Mouse (Mus musculus): ENCODE data around the gene Reep3.
"Not testable (repeated sequence)": the region's sequence is repeated elsewhere in the genome, so short reads cannot be mapped to it uniquely, and the experiment has no call there.

Gene Reep3

DNA sequence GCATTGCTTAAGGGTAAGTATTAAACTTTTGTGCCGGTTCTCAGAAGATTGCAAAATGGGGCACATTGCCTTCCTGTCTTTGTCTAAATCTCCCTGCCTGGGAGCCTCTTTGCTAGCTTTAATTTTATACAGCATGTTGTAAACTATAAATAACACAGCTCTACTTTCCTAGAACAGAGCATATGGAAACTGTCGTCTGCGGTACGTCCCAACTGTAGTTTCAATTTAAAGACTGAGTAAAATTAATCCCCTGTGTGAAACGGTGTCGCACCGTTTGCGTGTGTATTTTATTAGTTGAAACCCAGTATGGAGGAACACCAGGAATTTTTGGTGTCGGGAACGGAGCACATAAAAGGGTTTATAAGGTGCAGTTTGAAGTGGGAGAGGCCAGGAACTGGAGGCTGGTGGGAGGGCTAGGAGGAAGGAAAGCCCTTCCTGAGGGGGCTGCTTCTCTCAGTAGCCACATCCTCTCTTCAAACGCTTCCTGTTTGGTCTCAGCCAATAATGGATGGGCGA lies 92.2 kb downstream of the Reep3 start:
- DNase-seq, result peak; percentile 27

DNA sequence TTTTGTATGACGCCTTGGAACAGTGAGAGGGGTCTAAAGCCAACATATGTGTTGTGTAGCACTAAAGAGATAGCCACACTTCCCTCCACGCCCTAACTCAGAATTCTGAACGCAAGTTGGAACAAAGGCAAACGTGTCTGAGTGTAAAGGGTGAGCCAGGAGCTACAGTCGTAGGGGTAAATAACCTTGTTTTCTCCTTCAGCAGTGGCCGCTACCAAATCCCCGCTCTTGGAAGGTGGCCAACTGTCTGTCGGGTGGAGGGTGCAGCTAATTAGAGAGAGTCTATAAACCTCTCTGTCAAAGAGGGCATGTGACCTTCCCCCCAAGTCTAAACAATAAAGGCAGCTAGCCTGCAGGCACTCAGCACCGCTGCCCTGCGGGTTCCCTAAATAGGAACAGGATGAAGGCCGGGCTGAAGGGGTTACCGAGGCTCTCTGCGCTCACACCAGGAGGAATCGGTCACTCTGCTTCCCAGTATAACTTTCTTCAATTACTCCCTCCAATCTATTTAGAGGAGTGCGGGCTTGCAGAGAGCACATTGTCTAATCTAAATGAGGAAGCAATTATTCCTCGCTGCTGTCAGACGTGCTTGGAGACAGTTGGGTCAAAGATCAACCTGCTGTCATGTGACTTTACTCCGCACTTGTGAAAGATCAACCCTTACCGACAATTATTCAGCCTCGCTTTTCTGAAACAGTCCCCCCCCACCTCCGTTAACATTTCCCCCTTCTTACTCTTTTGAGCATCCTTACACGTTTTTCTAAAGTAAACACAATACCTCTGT lies 92.8 kb downstream of the Reep3 start:
- DNase-seq, result peak; percentile 68

DNA sequence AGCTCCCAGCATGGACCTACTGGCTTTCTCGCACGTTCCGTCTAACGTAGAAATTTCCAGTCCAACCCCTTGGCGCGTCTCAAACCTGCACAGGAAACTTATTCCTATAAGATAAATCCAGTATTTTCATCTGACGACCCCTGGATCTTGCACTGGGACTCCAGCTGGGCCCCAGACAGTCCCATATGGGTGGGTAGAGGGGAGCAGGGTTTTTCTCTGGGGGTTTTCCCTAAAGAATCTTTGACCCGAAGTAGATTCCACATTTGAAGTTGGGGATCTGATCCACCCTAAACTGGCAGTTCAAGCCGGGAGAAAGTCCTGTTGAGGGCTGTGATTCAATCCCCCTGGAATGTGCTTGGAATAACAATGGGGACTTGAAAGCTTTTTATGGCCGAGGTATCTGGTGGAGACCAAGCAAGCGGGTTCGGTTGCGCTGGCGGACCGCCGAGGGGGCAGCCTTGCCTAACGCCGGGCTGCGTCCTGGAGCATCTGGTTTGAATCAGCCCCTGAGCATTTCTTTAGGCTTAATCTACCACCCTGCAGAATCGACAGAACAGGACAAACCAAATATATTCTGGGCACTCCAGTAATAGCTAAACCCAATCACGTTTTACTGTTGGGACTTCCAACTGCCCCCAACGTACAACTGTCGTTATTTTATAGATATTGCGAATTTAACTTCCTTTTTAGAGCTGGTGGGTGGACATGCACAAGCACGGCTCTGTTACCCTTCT lies 93.6 kb downstream of the Reep3 start:
- peak; percentile 64 for DNase-seq

DNA sequence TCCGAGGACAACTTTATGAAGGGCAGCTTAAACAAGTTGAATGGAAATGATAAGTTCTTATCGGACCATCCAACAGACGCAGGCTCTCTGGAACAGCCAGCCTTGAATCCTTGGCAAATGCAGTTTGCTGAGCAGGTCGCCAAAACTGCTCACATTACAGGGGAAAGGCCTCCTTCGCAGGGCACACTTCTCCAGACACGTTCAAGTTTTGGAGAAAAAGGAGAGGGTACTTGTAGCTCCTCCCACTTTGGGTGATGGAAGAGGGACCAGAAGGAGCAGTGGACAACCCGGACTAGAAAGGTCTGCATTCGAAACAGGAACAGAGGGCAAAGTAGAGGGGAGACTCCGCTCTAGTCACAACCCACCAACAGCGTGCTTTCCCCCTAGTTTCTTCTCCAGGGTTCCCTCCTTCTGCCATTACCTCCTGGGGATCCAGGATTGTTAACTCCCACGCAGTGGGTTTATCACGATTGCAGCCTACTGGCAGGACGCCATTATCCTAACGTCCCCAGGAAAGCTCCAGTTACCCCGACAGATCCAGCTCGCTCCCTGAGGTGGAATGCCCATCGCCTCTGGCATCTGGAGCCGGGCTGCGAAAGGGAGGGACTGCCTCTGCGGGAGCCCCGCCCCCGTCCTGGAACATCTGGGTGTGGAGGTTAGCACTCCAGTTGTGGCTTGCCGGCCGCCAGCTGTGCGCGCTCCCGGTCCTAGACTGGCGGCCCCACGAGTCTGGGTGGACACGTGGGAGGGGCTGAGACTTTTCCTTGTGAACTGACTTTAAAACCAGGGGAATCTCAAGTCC lies 94.3 kb downstream of the Reep3 start:
- DNase-seq, result peak; percentile 38

DNA sequence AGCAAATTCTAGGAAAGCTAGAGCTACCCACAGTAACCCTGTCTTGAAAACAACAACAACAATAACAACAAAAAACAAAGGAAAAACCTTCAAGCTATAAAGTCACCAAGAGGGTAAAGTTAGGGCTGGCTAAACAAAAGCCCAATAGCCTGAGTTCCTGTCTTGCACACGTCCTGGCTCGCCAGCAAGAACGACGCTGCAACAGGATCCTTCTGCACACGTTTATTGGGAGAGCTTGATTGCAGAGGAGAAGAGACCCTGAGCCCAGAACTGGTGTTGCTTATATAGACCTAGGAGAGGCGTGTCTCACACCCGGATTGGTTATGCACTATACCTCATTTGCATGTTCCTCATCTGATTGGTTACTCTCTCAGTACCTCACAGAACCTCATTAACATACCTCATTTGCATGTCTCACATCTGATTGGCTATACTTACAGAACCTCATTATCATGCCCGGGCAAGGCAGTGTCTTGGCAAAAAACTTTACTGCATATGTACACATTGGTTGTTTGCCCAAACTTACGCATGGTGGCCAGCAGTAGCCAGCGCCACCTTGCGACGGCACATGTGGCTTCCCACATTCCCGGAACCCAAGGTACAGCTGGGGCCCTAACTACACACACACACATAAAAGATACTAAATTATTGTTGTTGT lies 95.7 kb downstream of the Reep3 start:
- not testable (repeated sequence) for DNase-seq

DNA sequence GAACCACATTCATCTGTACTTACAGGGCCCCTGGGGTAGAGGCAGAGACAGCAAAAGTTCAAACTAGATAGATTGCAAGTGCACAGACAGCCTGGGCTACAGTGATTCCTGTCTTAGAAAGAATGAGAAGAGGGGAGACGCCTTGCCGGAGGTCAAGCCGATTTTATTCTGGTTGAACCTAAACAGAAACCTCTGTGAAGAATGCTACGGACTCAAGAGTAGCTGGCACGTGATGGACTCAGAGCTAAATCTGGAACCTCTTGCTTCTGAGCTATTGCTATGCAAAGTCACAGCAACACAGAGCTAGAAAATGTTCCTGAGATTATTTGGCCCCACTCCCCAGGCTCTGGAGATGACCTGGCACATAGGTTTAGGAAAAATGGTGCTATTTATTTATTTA lies 96.6 kb downstream of the Reep3 start:
- DNase-seq, result no peak

DNA sequence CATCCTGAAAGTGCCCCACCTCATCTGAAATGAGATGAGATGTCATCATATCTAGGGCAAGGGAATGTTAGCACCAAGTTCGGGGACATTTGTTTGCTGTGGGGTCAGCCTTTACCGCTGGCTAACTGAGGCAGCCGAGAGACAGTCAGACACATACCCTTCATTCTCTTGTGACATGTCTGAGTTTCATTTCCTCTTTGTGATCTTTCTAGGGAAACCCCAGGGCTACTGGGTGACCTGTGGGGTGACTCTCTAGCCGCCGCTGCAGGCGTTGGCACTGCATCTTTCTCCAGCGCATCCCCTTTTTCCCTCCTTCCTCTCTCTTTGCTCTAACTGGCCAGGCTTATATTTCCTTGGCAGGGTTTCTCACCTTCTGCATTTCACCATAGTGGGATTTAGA lies 98.0 kb downstream of the Reep3 start:
- DNase-seq, result no peak

DNA sequence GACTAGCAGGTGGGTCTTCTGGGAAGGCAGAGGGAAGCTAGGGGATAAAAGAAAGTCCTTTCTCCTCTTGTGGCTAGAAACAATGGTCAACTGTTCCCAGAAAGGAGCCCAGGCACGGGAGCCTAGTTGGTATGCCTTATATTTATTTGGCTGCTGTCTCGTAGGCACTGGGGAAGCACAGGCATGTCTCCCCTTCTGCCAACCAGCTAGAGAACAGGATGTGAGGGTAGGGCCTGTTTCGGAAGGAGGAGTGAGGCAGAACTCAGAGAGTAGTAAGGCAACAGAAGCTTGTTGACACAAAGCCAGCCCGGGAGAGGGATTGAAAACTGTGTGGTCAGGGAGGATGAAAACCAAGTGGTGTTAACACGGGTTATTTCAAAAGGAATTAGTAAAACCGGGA lies 101.6 kb downstream of the Reep3 start:
- DNase-seq, result no peak

DNA sequence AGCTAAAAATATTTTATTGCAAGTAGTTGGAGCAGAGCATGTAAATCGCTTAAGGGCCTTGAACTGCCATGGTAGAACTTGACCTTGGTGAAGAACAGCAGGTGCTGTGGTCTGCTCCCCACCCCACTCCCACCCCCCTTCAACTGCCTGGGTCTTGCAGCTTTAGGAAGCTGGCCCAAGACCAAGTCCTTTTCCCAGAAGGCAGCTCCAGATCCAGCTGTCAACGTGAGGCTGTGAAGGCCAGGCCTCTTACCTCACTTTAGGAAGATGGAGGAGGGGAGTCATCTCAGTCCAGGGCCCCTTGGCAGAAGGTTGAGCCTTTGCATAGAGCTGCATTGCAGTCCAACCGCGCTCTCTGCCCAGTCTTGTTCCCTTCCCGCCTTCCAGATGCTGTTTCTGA lies 102.3 kb downstream of the Reep3 start:
- DNase-seq, result no peak

DNA sequence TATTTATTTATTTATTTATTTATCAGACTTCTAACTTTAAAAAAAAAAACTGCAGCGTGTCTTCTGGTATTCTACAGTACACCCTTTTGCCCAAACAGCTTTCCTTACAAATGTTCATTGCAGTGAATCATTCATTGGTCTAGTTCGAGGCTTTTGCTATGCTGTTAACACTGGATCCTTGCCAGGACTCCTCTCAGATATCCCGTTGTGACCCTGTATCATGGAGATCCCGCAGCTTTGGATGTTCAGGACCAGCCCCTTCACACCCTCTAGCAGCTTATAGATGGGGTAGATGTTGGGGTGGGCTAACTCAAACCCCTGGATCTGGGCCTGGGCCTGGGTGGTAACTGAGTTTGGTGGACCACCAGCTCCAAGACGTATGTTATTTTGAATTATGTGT lies 104.2 kb downstream of the Reep3 start:
- DNase-seq, result no peak

DNA sequence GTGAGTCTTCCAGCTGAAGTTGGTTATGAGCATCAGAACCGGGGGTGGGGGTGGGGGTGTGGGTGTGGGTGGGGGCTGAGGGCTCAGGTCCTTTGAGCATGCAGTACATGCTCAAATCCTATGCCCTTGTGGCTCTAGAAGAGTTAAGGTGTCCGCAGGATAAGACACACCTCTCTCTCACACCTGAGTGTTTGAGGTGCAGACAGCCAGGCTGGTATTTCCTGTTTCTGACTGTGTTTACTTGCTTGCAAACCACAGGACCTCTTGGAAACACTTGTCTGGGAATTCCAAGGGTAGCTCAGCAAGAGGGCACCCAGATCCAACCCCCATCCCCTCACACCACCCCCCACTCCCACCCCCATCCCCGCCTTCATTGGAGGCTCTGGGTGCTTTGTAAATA lies 106.2 kb downstream of the Reep3 start:
- no peak for DNase-seq

DNA sequence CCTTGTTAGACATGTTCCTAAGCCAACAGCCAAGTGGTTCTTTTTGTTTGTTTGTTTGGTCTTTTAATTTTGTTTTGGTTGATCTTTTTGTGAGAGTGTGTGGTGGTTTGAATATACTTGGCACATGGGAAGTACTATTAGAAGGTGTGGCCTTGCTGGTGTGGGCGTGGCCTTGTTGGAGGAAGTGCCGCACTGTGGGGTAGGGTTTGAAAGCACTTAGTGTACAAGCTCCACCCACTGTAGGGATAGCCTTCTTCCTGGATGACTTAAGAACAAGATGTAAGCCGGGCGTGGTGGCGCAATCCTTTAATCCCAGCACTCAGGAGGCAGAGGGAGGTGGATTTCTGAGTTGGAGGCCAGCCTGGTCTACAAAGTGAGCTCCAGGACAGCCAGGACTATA lies 113.7 kb downstream of the Reep3 start:
- no peak for DNase-seq

DNA sequence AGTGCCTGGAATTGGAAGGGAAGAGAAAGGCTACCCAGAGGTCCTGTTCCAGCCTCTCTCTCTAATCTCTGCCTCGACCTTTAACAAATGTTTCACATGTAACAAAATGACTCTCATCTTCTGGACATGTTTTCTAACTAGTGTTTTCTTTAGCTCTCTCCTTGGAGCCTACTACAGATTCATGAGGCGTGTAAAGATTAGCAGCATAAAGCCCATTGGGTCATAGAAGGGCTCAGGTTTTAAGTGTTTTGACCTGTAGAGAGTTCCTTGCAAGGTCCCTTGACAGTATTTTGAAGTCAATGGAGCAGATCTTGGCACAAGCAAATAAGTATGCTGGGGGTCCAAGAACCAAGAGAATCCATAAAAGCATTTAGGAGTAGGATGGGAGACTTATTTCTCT lies 118.5 kb downstream of the Reep3 start:
- DNase-seq, result no peak

DNA sequence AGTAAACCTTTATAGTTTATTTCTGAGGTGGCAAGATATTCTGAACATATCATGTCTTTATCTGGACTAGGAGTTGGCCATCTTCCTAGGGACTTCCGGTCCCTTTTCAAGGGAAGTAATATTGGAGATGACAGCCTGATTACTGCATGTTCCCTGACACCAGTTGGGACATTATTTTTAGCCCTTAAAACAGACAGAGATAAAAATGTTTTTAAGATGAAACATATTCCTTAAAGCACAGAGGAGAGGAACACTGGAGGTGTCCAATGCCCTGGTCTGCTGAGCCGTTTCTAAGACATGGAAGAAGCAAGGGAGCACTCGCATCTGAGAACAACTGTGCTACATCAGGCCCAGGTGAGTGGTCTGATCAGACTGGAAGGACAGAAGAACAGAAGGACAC lies 119.7 kb downstream of the Reep3 start:
- DNase-seq, result no peak

DNA sequence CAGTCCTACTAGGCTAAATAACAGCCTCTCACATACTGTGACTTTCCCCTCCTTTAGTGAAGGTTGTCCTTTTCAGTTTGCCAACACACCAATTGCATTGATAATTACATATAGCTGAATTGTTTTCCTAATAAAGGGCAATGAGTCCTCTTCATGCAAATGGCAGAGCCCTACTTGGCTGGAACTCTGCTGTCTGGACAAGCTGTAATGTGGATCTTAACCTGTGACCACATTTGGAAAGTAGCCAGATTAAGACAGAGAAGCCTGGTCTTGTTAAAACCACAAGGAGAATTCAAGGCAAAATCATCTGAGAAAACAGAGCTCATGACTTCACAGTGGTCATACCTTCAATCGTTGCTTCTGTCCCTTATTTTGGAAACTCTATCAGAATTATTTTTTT lies 121.3 kb downstream of the Reep3 start:
- no peak for DNase-seq

DNA sequence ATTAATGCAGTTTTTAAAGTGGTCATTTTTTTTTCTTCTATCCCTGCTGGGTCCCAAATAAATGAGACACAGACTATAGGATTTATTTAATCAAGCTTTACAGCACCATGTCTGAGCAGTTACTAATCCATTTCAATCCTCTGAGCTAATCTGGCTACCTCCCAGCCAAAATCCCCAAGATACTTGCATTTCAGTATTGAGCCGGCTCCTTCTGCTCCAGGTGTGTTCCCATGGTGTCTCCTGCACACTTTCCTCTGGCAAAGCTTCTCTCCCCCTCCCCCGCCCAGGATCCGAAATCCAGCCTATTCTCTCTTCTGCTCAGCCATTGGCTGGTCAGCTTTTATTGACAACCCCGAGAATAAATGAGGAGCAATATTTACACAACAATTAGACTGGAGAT lies 122.3 kb downstream of the Reep3 start:
- DNase-seq, result no peak

DNA sequence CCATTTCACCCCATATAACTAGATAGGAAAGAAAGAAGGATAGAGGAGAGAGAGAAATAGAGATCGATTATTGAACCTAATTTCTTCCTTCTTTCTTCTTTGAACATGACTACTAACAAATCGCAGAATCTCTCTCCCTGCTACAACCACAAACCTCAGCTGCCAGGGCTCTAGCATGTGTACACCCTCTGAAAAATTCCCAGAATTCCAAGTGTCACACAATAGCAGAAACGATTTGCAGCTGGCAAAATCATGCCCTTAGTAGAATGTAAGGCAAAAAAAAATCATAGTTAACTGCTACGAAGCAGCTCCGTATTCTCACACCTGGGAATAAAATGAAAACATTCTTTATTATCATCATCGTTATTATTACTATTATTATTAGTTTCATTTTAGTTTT lies 122.9 kb downstream of the Reep3 start:
- DNase-seq, result no peak

DNA sequence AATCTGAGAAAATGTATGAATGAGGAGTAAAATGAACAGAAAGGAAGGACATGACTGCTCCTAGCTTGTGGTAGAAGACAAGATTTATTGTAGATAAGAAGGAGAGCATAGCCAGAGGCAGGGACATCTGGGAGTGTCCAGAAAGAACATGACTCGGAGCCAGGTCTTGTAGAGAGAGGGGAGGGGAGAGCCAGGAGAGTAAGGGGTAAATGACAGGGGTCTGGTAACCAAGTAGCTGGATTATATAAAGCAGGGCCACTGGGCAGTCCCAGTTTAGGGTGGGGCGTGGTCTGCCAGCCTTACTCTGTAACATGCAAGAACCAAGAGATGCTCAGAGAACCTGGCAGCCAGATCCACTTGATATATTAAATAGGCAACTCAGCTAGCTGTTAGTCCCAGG lies 123.5 kb downstream of the Reep3 start:
- no peak for DNase-seq

DNA sequence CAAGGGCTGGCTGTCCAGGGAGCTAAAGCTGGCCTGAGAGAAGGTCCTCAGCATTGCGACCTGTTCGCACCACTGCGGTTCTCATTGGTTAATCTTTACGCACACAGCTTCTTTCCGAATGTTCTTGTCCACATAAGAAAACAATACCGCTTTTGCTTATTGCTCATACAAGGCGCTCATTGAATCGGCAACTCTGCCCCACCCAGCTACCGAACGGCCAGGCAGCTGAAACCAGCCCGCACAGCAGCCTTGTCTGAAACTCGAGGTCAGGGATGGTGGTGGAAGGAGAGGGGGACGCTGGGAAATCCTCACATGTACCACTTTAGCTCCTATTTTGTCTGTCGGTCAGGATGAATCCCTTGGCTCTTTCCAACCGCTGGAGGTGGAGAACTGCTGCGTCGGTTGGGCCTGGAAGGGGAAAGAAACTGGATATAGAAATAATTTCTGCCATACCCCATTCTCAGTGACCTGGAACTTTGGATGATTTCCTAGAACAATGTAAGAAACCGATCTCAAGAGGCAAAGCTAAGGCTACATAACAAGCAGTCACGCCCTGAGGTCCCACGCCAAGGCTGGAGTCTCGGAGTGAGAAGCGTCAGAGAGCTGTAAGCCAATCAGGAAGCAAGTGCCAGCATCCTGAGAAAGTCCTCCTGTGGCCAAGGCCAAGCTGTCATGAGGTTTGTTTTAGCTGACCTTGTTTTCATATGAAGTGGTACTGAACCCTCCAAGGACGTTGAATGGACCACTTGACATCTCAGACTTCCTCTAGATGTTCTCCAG lies 126.2 kb downstream of the Reep3 start:
- DNase-seq, result no peak

DNA sequence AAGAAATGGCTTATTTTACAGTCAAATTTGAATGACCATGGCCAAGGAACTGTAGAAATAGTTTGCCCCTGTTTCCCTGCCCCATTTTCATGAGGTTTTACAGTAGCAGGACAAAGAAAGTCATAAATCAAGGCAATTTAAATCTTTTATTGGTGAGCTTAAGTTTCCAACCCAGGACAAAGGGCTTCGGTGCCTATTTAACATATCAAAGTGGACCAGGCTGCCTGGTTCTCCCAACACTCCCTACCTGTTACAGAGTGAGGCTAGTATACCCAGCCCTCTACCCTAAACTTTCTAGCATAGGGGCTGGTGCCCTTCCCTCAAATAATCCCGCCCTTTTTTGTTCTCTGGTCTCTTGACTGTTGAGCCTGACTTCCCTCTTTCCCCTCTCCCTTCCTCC lies 127.2 kb downstream of the Reep3 start:
- no peak for DNase-seq

DNA sequence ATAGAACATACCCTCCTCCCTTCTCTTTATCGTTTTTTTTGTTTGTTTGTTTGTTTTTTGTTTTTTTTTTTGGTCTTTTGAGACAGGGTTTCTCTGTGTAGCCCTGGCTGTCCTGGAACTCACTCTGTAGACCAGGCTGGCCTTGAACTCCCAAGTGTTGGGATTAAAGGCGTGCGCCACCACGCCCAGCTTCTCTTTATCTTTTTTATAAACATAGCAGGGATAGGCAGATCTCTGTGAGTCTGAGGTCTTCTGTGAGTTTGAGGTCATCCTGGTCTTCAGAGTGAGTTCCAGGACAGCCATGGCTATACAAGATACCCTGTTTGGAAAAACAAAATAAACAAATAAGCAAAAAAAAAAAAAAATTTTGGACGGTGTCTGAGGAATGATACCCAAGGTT lies 127.7 kb downstream of the Reep3 start:
- no peak for DNase-seq

DNA sequence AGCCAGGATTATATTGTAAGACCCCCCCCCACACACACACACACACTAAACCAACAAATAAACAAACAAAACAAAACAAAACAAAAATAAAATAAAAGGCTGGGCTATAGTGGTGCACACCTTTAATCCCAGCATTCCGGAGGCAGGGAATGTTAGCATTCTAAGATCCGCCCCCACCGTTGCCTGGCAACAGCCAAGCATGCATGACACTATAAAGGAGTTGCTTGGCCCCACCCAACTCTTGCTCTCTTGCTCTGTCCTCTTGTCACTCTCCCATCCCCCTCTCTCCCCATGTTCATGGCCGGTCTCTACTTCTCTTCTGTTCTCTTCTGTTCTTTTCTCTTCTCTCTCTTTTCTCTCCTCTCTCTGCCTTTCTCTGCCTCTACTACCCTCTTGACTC lies 128.2 kb downstream of the Reep3 start:
- DNase-seq, result no peak
